Mouse (Mus musculus): ENCODE measurements at regions not wholly inside any gene's neighbourhood (a gene's known extent, or its start where the extent isn't known, plus 50 kb on each side); places are given as distances from the start of the nearest gene placed in this dataset.

- TF ChIP-seq CTCF (conservative IDR thresholded peaks at IDR 0.05 in 1 of 2, IDR thresholded peaks at IDR 0.05 in 1 of 2; ENCODE audit: low read depth in 2 of 2, low read length in 2 of 2) (no peak), MXI1 (IDR thresholded peaks at IDR 0.05; ENCODE audit: low read depth, low read length) (no peak), NELFE (IDR thresholded peaks at IDR 0.05; ENCODE audit: low read depth, low read length) (no peak), ELF1 (IDR thresholded peaks at IDR 0.05; ENCODE audit: low read depth, low read length) (no peak), TBP (conservative IDR thresholded peaks at IDR 0.05; ENCODE audit: low read depth, low read length) (no peak), ETS1 (conservative IDR thresholded peaks at IDR 0.05; ENCODE audit: low read depth, low read length) (peak; percentile 64), MAFK (IDR thresholded peaks at IDR 0.05; ENCODE audit: insufficient replicate concordance, low read length) (0 out of 2 replicates have a peak, but pooled peaks have one; percentile 58), NRF1 (IDR thresholded peaks at IDR 0.05; ENCODE audit: low read depth, low read length) (no peak), BHLHE40 (IDR thresholded peaks at IDR 0.05; ENCODE audit: low read depth, low read length) (no peak), ZNF384 (IDR thresholded peaks at IDR 0.05; ENCODE audit: low read depth, low read length) (no peak), HCFC1 (IDR thresholded peaks at IDR 0.05; ENCODE audit: low read depth, low read length) (no peak), SIN3A (IDR thresholded peaks at IDR 0.05; ENCODE audit: low read length) (no peak), POLR2AphosphoS2 (IDR thresholded peaks at IDR 0.05; ENCODE audit: low read depth, low read length) (no peak), USF2 (conservative IDR thresholded peaks at IDR 0.05; ENCODE audit: low read depth, low read length) (no peak), E2F4 (IDR thresholded peaks at IDR 0.05; ENCODE audit: insufficient replicate concordance, low read depth, low read length) (no peak), GABPA (IDR thresholded peaks at IDR 0.05; ENCODE audit: insufficient replicate concordance, low read depth, low read length) (no peak), PAX5 (IDR thresholded peaks at IDR 0.05; ENCODE audit: low read length) (no peak), ZC3H11A (IDR thresholded peaks at IDR 0.05; ENCODE audit: low read depth, low read length) (no peak)
Measured at GRCm38 (mm10) chr15:61473900-61474299, 551.1 kb upstream of the A1bg start (continued).

- no peaks in the 10 kb centered on the region for H3K9me3 ChIP-seq (replicated peaks; ENCODE audit: low read length)
- no peak overlapping the region for H3K4me2 ChIP-seq (ENCODE audit: insufficient read depth, low read depth, poor library complexity, severe bottlenecking)
- H3K4me1 ChIP-seq (ENCODE audit: control insufficient read depth in 1 of 2, insufficient read depth in 2 of 2) = peaks cover 11 to 23% of the 10 kb centered on the region in 2 experiments
- no peaks in the 10 kb centered on the region for H3K79me2 ChIP-seq (replicated peaks; ENCODE audit: control insufficient read depth, extremely low read depth, insufficient read depth, poor library complexity, severe bottlenecking)
- TF ChIP-seq JUND (conservative IDR thresholded peaks at IDR 0.05; ENCODE audit: low read depth, low read length) = peak; percentile 69
- TF ChIP-seq IRF4 (IDR thresholded peaks at IDR 0.05; ENCODE audit: low read depth, low read length) = peak; percentile 78
- no peak for TF ChIP-seq UBTF (IDR thresholded peaks at IDR 0.05; ENCODE audit: low read depth, low read length)
- no peak for TF ChIP-seq E2F4 (IDR thresholded peaks at IDR 0.05; ENCODE audit: insufficient replicate concordance, low read depth, low read length)
- no peak for TF ChIP-seq ZC3H11A (IDR thresholded peaks at IDR 0.05; ENCODE audit: low read depth, low read length)
- no peak for TF ChIP-seq RCOR1 (conservative IDR thresholded peaks at IDR 0.05; ENCODE audit: low read depth, low read length)
- no peak for TF ChIP-seq GABPA (IDR thresholded peaks at IDR 0.05; ENCODE audit: insufficient replicate concordance, low read depth, low read length)
- no peak for TF ChIP-seq MYC (IDR thresholded peaks at IDR 0.05; ENCODE audit: low read depth, low read length)
- no peak for TF ChIP-seq CTCF (conservative IDR thresholded peaks at IDR 0.05 in 1 of 2, IDR thresholded peaks at IDR 0.05 in 1 of 2; ENCODE audit: low read depth in 2 of 2, low read length in 2 of 2)
- TF ChIP-seq EP300 (IDR thresholded peaks at IDR 0.05; ENCODE audit: low read length) = peak; percentile 53
- no peak for TF ChIP-seq NRF1 (IDR thresholded peaks at IDR 0.05; ENCODE audit: low read depth, low read length)
- no peak for TF ChIP-seq HCFC1 (IDR thresholded peaks at IDR 0.05; ENCODE audit: low read depth, low read length)
- TF ChIP-seq MAZ (IDR thresholded peaks at IDR 0.05; ENCODE audit: low read depth, low read length) = no peak
- no peak for TF ChIP-seq USF2 (conservative IDR thresholded peaks at IDR 0.05; ENCODE audit: low read depth, low read length)
- TF ChIP-seq KAT2A (IDR thresholded peaks at IDR 0.05; ENCODE audit: insufficient replicate concordance, low read length) = no peak
- no peak for TF ChIP-seq MAFK (IDR thresholded peaks at IDR 0.05; ENCODE audit: insufficient replicate concordance, low read length)
- TF ChIP-seq CHD2 (IDR thresholded peaks at IDR 0.05; ENCODE audit: low read length) = no peak
- no peak for TF ChIP-seq CHD1 (IDR thresholded peaks at IDR 0.05; ENCODE audit: low read depth, low read length)
- TF ChIP-seq SIN3A (IDR thresholded peaks at IDR 0.05; ENCODE audit: low read length) = no peak
- TF ChIP-seq SMC3 (IDR thresholded peaks at IDR 0.05; ENCODE audit: low read depth, low read length) = no peak
- no peak for TF ChIP-seq ZKSCAN1 (IDR thresholded peaks at IDR 0.05; ENCODE audit: borderline replicate concordance, low read depth, low read length)
- peak; percentile 35 for TF ChIP-seq JUN (IDR thresholded peaks at IDR 0.05; ENCODE audit: insufficient read depth, low read depth, low read length)
- no peak for TF ChIP-seq ZNF384 (IDR thresholded peaks at IDR 0.05; ENCODE audit: low read depth, low read length)
- no peak for TF ChIP-seq POLR2A (IDR thresholded peaks at IDR 0.05; ENCODE audit: low read depth, low read length)
- no peak for TF ChIP-seq BHLHE40 (IDR thresholded peaks at IDR 0.05; ENCODE audit: low read depth, low read length)
- TF ChIP-seq USF1 (IDR thresholded peaks at IDR 0.05; ENCODE audit: low read depth, low read length) = no peak
- TF ChIP-seq MAX (IDR thresholded peaks at IDR 0.05; ENCODE audit: low read length) = no peak
- in situ Hi-C loops (cut with MboI; ENCODE audit: low pct_ligation_motif_present, low pct_unique_long_range_greater_than_20kb, low sequenced_read_pairs) = no loop called here
- peak; percentile 8 for DNase-seq (ENCODE audit: extremely low read depth)
- no peak overlapping the region for H3K9ac ChIP-seq (ENCODE audit: insufficient read depth, low read depth)
- no peaks in the 10 kb centered on the region for H3K36me3 ChIP-seq (replicated peaks in 1 of 2; ENCODE audit: control insufficient read depth in 1 of 2, insufficient read depth in 1 of 2, low read length in 1 of 2)
- no peak overlapping the region for H3K27ac ChIP-seq (ENCODE audit: insufficient read depth, low read depth)
- no peak overlapping the region for H3K4me3 ChIP-seq (replicated peaks in 1 of 3; ENCODE audit: low read depth in 2 of 3, low read length in 2 of 3, poor library complexity in 1 of 3)
- dilution Hi-C loops (cut with MboI; ENCODE audit: extremely low pct_ligation_motif_present, extremely low pct_unique_long_range_greater_than_20kb, low sequenced_read_pairs) = no loop called here
- no peaks in the 10 kb centered on the region for H3K27me3 ChIP-seq (replicated peaks)
Measured at GRCm38 (mm10) chr15:61455042-61455441, 532.2 kb upstream of the A1bg start.

Data from CH12.LX (cell line).